Mouse (Mus musculus): ENCODE measurements around the gene Slc43a2.

GRCm38 (mm10) chr11:75594431-75594830 lies 62.9 kb downstream of the Slc43a2 start:
- TF ChIP-seq CTCF (IDR thresholded peaks at IDR 0.05; ENCODE audit: borderline replicate concordance, insufficient read depth, low read depth, low read length) (no peak), POLR2A (IDR thresholded peaks at IDR 0.05; ENCODE audit: borderline replicate concordance, insufficient read depth, low read length) (no peak)
